Mouse (Mus musculus) Muller cell, postnatal 12 days (primary cell): ENCODE results near the gene Snx20.

Experiments used
- DNase-seq: peaks from one replicate; pipeline ENCODE4 v3.0.0-alpha.2; 2015; ENCODE audit errors: inconsistent ontology term

Gene Snx20

GRCm38 (mm10) chr8:88604065-88605038, 31.6 kb downstream of the Snx20 start:
- peak; percentile 92 for DNase-seq

GRCm38 (mm10) chr8:88603446-88603989, 32.4 kb downstream of the Snx20 start:
- peak; percentile 51 for DNase-seq

GRCm38 (mm10) chr8:88599491-88599890, 36.4 kb downstream of the Snx20 start:
- no peak for DNase-seq

DNA sequence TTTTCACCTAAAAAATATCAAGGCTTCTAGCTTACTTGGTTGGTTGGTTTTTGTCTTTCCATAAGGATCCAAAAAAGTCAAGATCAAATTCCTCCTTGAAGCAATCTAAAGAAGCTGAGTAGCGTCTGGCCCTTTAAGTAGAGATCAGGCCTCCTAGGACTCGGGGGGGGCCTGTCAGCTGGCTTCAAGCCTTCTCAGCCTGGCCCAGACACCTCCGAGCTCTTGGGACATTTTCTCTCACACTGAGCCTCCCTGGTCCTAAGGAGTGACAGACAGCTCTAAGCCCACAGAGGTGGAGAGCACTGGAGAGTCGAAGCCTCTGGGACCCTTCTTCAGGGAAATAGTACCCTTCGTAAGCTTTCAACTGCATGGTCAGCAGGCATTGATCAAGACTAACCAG, 37.4 kb downstream of the Snx20 start:
- no peak for DNase-seq

DNA sequence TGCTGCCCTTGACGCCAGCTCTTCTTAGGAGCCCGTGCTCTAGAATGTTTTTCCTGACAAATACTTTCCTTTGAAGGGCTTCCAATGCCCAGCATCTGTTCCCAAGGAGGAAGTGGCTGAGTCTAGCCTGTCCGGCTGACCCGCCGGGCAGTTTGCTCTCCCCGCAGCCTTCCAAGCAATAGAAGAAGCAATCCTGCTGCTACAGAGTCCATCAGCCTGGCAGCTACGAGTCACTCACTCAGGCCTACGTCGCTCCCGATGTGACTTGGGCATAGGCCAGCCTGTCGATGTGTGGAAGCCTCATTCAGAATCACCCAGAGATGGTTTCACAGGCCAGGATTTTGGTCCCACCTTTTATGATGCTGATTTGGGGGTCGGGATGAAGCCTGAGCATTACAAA, 39.9 kb downstream of the Snx20 start:
- DNase-seq: no peak

- peak; percentile 47 for DNase-seq
Observed at GRCm38 (mm10) chr8:88593947-88594346, 42.0 kb downstream of the Snx20 start.

- DNase-seq: no peak
Observed at GRCm38 (mm10) chr8:88590226-88590625, 45.7 kb downstream of the Snx20 start.

DNA sequence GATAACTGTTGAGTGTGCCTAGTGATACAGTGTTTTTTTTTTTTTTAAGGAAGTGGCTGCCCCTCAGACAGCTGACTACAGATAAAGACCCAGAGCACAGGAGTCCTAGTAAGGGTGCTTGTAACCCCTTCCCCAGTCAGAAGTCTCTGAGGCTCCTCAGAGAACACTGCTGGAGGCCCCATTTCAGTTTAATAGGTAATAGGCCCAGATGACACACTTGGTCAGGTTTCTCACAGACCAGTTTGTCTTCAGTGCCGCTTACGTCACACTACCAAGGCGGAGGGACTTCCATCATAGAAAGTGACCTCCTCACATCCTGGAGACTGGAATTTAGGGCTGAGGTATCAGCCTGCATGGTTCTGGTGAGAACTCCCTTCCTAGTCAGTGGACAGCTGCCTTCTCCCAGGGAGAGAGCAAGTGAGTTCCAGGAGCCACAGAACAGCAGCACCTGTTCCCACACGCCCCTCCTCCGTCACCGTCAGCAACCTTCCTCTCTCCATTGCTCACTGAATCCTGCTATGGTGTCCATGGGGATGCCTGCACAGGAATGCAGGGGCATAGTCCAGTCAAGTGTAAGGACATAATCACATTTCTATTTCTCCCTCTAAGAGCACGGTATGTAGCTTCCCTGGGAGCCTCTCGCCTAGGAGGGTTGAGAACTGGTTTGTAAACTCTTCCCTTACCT, 47.6 kb downstream of the Snx20 start:
- DNase-seq: no peak

DNA sequence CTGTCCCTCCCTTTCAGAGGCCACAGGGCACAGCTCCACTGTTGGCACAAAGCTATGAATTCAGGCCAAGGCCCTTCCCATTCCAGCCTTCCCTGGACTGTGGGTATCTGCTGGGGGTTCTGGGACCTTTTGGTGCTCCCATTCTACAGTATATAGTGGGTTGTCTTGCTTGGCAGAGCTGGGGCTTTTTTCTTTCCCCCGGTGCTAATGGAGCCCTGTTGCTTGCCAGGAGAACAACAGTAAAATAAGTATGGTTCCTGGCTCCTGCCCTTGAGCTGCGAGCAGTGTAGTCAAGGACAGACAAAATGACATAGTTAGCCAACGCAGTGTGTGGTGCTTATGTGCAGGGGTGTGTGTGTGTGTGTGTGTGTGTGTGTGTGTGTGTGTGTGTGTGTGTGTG, 52.1 kb downstream of the Snx20 start:
- DNase-seq: no peak

DNA sequence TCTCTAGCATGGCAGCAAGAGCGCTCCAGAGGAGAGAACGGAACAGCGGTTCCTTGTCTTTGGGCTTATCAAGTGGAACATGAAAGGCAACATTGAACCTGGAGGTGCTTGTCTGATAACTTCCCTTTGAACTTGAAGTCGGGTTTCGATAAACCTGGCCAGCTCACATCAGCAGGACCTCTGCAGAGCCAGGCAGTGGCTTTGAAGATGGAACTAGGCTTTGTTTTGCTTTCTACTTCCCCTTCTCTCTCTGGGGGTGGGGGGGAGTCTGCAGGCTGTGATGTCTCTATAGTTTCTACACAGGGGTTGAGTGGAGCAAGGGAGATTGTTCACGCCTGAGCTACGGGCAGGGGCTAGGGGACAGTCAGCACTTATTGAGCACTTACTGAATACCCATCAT, 55.1 kb downstream of the Snx20 start:
- no peak for DNase-seq

DNA sequence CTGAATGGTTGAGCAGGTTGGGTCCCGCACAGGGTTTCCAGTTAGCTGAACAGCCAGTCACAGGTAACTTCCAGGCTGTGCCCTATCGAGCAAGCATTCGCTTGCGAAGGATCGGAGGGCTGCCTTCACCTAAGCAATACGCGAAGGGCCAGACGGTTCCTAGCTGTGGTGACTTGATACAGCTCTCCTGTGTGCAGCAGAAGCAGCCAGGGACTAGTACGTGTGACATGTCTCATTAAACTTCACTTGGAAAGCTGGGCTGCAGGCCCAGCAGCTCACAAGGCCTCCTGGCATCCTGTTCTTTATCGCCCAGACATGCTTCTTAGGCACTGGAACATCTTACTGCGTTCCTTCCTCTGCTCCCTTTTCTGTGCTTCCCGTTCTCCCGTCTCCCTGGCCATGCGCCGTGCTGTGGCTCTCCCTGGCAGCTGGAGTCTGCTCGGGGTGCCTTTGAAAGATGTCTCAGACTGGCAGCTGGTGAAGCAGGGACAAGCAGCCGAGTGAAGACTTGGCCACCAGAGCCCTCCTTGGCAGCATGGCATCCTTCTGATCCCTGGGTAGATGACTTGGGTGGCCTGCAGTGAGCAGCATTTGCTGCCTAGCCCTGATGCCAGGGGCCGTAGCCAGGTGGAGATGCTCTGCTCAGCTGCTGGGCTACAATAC, 56.1 kb downstream of the Snx20 start:
- no peak for DNase-seq

DNA sequence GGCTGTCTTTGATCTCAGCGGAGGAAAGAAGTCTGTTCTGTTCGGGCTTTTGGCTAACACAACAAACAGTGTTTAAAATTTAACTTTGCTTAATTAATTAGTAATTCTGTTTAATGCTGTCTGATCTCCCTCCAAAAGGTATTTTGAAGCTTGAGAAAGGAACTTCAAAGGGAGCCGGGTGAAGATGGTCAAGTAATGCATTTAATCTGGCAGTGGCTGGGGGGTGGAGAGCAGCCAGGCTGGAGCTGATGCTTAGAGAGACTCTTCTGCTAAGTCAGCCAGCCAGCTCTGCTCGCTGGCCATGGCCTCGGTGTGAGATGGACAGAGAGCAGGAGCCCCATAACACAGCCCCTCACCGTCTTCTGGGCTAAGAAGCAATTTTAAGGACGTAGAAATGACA, 56.7 kb downstream of the Snx20 start:
- no peak for DNase-seq

- no peak for DNase-seq
Observed at GRCm38 (mm10) chr8:88578413-88579175, 57.3 kb downstream of the Snx20 start.

DNA sequence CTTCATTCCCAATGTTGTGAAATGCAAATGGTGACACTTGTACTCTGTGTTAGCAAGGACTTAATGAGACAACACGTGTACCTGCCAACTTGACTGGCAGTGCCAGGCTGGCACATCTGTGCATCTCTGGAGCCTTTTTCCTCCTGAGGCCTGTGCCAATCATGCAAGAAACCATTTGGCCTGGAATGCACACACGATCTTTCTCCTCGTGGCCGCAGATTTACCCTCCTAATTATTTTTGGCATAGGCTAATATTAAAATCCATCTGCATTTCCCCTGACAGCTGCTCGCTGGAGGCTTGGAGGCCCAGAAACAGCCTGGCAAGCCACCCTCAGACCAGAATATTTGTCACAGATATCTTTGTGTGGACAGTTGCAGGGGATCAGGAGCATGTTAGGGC, 58.3 kb downstream of the Snx20 start:
- DNase-seq: peak; percentile 64
